Mouse (Mus musculus): ENCODE measurements at regions not wholly inside any gene's neighbourhood (a gene's known extent, or its start where the extent isn't known, plus 50 kb on each side); places are given as distances from the start of the nearest gene placed in this dataset.

DNA sequence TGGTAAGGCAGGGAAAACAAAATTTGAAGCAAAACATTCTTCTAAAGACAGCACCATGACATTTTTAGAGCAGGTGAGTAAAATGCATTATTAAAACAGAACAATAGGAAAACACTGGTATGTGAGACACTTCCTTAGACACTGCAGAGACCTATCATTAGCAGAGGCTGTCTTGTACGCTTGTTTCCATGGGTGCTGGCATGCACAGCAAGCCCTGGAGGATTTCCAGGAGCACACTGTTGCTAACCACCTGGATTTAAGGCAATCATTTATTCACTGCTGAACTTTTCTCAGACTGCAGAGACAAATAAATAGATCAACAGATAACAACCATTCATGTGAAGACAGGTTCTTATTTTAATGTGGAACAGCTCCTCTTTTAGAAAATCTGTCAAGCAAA lies 127.7 kb downstream of the Pros1 start:
- Histone ChIP-seq H3K27ac (ENCODE audit: insufficient read depth, low read length) (no peak overlapping the region), H3K4me1 (ENCODE audit: control insufficient read depth, insufficient read depth, low read length) (no peaks in the 10 kb centered on the region), H3K4me3 (ENCODE audit: insufficient read depth, low read length) (no peak overlapping the region)
- no peak for TF ChIP-seq CTCF (IDR thresholded peaks at IDR 0.05; ENCODE audit: extremely low read depth, insufficient read depth, low read length)
- TF ChIP-seq POLR2A (IDR thresholded peaks at IDR 0.05; ENCODE audit: extremely low read depth, insufficient read depth, low read length), result no peak

- Histone ChIP-seq H3K4me3 (ENCODE audit: insufficient read depth, low read length) (no peak overlapping the region), H3K27ac (ENCODE audit: insufficient read depth, low read length) (no peak overlapping the region), H3K4me1 (ENCODE audit: control insufficient read depth, insufficient read depth, low read length) (no peaks in the 10 kb centered on the region)
- TF ChIP-seq POLR2A (IDR thresholded peaks at IDR 0.05; ENCODE audit: extremely low read depth, insufficient read depth, low read length) (no peak), CTCF (IDR thresholded peaks at IDR 0.05; ENCODE audit: extremely low read depth, insufficient read depth, low read length) (no peak)
Measured at GRCm38 (mm10) chr16:62982558-62982957, 128.5 kb downstream of the Pros1 start.

GRCm38 (mm10) chr16:62995555-62995954 lies 141.4 kb downstream of the Pros1 start:
- TF ChIP-seq CTCF (IDR thresholded peaks at IDR 0.05; ENCODE audit: extremely low read depth, insufficient read depth, low read length) (no peak), POLR2A (IDR thresholded peaks at IDR 0.05; ENCODE audit: extremely low read depth, insufficient read depth, low read length) (no peak)
- Histone ChIP-seq H3K4me3 (ENCODE audit: insufficient read depth, low read length) (no peak overlapping the region), H3K4me1 (ENCODE audit: control insufficient read depth, insufficient read depth, low read length) (no peaks in the 10 kb centered on the region), H3K27ac (ENCODE audit: insufficient read depth, low read length) (no peak overlapping the region)

- no peak overlapping the region for H3K4me3 ChIP-seq (ENCODE audit: insufficient read depth, low read length)
- H3K27ac ChIP-seq (ENCODE audit: insufficient read depth, low read length), result no peak overlapping the region
- H3K4me1 ChIP-seq (ENCODE audit: control insufficient read depth, insufficient read depth, low read length), result no peaks in the 10 kb centered on the region
- no peak for TF ChIP-seq POLR2A (IDR thresholded peaks at IDR 0.05; ENCODE audit: extremely low read depth, insufficient read depth, low read length)
- TF ChIP-seq CTCF (IDR thresholded peaks at IDR 0.05; ENCODE audit: extremely low read depth, insufficient read depth, low read length), result no peak
Measured at GRCm38 (mm10) chr16:63011151-63011734, 157.1 kb downstream of the Pros1 start.

- Histone ChIP-seq H3K27ac (ENCODE audit: insufficient read depth, low read length) (no peak overlapping the region), H3K4me1 (ENCODE audit: control insufficient read depth, insufficient read depth, low read length) (no peaks in the 10 kb centered on the region), H3K4me3 (ENCODE audit: insufficient read depth, low read length) (no peak overlapping the region)
- TF ChIP-seq POLR2A (IDR thresholded peaks at IDR 0.05; ENCODE audit: extremely low read depth, insufficient read depth, low read length) (no peak), CTCF (IDR thresholded peaks at IDR 0.05; ENCODE audit: extremely low read depth, insufficient read depth, low read length) (peak; percentile 38; the same call in 1 of the 2 replicates)
Measured at GRCm38 (mm10) chr16:63014453-63014852, 160.3 kb downstream of the Pros1 start.

- no peak overlapping the region for H3K4me3 ChIP-seq (ENCODE audit: insufficient read depth, low read length)
- no peaks in the 10 kb centered on the region for H3K4me1 ChIP-seq (ENCODE audit: control insufficient read depth, insufficient read depth, low read length)
- no peak overlapping the region for H3K27ac ChIP-seq (ENCODE audit: insufficient read depth, low read length)
- TF ChIP-seq CTCF (IDR thresholded peaks at IDR 0.05; ENCODE audit: extremely low read depth, insufficient read depth, low read length) (peak; percentile 28; the same call in 1 of the 2 replicates), POLR2A (IDR thresholded peaks at IDR 0.05; ENCODE audit: extremely low read depth, insufficient read depth, low read length) (no peak)
Measured at GRCm38 (mm10) chr16:63016144-63016543, 162.0 kb downstream of the Pros1 start.

GRCm38 (mm10) chr16:63016658-63017057 lies 162.6 kb downstream of the Pros1 start:
- Histone ChIP-seq H3K27ac (ENCODE audit: insufficient read depth, low read length) (no peak overlapping the region), H3K4me1 (ENCODE audit: control insufficient read depth, insufficient read depth, low read length) (no peaks in the 10 kb centered on the region), H3K4me3 (ENCODE audit: insufficient read depth, low read length) (no peak overlapping the region)
- TF ChIP-seq POLR2A (IDR thresholded peaks at IDR 0.05; ENCODE audit: extremely low read depth, insufficient read depth, low read length), result no peak
- TF ChIP-seq CTCF (IDR thresholded peaks at IDR 0.05; ENCODE audit: extremely low read depth, insufficient read depth, low read length), result no peak

DNA sequence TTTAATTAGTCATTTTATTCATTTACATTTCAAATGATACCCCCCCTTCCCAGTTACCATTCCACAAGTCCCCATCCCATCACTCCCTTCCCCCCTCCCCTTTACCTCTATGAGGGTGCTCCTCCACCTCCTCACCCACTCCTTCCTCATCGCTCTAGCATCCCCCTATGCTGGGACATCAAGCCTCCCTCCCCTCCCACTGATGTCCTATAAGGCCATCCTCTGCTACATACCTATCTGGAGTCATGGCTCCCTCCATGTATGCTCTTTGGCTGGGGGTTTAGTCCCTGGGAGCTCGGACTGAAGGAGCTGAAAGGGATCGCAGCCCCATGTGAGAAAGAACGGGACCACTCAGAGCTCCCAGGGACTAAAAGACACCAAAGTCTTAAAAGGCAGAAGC lies 176.3 kb downstream of the Pros1 start:
- no peaks in the 10 kb centered on the region for H3K4me1 ChIP-seq (ENCODE audit: control insufficient read depth, insufficient read depth, low read length)
- TF ChIP-seq POLR2A (IDR thresholded peaks at IDR 0.05; ENCODE audit: extremely low read depth, insufficient read depth, low read length) (no peak), CTCF (IDR thresholded peaks at IDR 0.05; ENCODE audit: extremely low read depth, insufficient read depth, low read length) (no peak)
- no peak overlapping the region for H3K4me3 ChIP-seq (ENCODE audit: insufficient read depth, low read length)
- no peak overlapping the region for H3K27ac ChIP-seq (ENCODE audit: insufficient read depth, low read length)

GRCm38 (mm10) chr16:63031035-63031434 lies 176.9 kb downstream of the Pros1 start:
- Histone ChIP-seq H3K4me3 (ENCODE audit: insufficient read depth, low read length) (no peak overlapping the region), H3K27ac (ENCODE audit: insufficient read depth, low read length) (no peak overlapping the region), H3K4me1 (ENCODE audit: control insufficient read depth, insufficient read depth, low read length) (no peaks in the 10 kb centered on the region)
- TF ChIP-seq CTCF (IDR thresholded peaks at IDR 0.05; ENCODE audit: extremely low read depth, insufficient read depth, low read length), result no peak
- TF ChIP-seq POLR2A (IDR thresholded peaks at IDR 0.05; ENCODE audit: extremely low read depth, insufficient read depth, low read length), result no peak

DNA sequence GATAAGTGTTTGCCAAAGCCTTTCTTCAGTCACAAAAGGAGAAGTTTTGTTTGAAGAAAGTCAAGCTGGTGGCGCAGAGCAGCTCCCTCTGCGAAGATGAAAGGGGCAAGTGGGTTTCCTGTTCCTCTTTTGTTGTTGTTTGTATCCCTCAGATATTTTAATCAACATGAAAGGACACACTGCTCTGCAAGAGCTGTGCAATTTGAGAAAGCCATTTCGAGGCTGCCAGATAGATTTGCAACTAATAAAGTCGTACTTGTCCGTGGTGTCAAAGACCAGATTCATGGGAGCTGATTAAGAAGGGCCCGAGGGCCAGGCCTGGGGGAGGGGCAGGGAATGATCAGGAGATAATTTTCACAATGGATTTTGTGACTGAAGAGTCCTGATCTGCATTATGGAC lies 177.7 kb downstream of the Pros1 start:
- TF ChIP-seq CTCF (IDR thresholded peaks at IDR 0.05; ENCODE audit: extremely low read depth, insufficient read depth, low read length) (no peak), POLR2A (IDR thresholded peaks at IDR 0.05; ENCODE audit: extremely low read depth, insufficient read depth, low read length) (no peak)
- no peak overlapping the region for H3K27ac ChIP-seq (ENCODE audit: insufficient read depth, low read length)
- H3K4me1 ChIP-seq (ENCODE audit: control insufficient read depth, insufficient read depth, low read length), result no peaks in the 10 kb centered on the region
- no peak overlapping the region for H3K4me3 ChIP-seq (ENCODE audit: insufficient read depth, low read length)

Data from cortical plate, adult 2 months (tissue).